Mouse (Mus musculus) left cerebral cortex, adult 2 months (tissue): Measurements from ENCODE around the gene Cypt1. TPM values are rescaled to one million over a fixed set of nuclear protein-coding genes. Genes with fewer than 3 reads are reported as not detected.

Source experiments
- DNase-seq, 2 experiments: peaks; one replicate each; pipeline ENCODE4 v3.0.0; 2021 to 2022; ENCODE audit warnings: low spot score in 2 of 2, mixed read lengths in 1 of 2; ENCODE audit errors: extremely low spot score in 1 of 2
- H3K27ac ChIP-seq: fragments of 200-600 bp; 2 replicates; pipeline ENCODE4 v1.8.1; 2022
- H3K4me3 ChIP-seq: fragments of 200-600 bp; 2 replicates; pipeline ENCODE4 v1.8.1; 2022
- CTCF ChIP-seq: fragments of 200-600 bp; IDR thresholded peaks from 2 replicates; pipeline ENCODE4 v1.8.1; 2022; ENCODE audit warnings: antibody characterized with exemption, mild to moderate bottlenecking, moderate library complexity
- intact Hi-C: fragments of 180-260 bp; cut with DNase I; formaldehyde crosslinking; loops from one replicate; pipeline ENCODE4 v1.15.1; 2025
- long read RNA-seq, 2 experiments: library from polyadenylated mRNA; stranded (forward); transcript quantifications; one replicate each; pipeline ENCODE4 v2.0.0; 2021; ENCODE audit warnings: borderline mapping rate in 2 of 2
- total RNA-seq, 2 experiments: library from RNA; stranded (reverse); gene quantifications; 2 replicates each; pipeline ENCODE4 v1.2.3; 2021

The Cypt1 gene
- not detected for total RNA-seq
- long read RNA-seq, experiment 1: 0 reads
- long read RNA-seq, experiment 2: 0 reads

GRCm38 (mm10) chrX:16522569-16522968, at the start of gene Cypt1:
Gene Cypt1, plus strand, starts transcription at chrX:16522869.
- intact Hi-C loops: no loop called here
- DNase-seq: no peak
- H3K27ac ChIP-seq: no peak within 1 kb of the TSS
- TF ChIP-seq CTCF: no peak
- H3K4me3 ChIP-seq: no peak within 1 kb of the TSS

GRCm38 (mm10) chrX:16546806-16547205, 24.1 kb downstream of the Cypt1 start:
- H3K27ac ChIP-seq: no peak overlapping the region
- DNase-seq: no peak
- no peak overlapping the region for H3K4me3 ChIP-seq
- intact Hi-C loops: no loop called here
- no peak for TF ChIP-seq CTCF

- no peak overlapping the region for H3K4me3 ChIP-seq
- H3K27ac ChIP-seq: no peak overlapping the region
- TF ChIP-seq CTCF: no peak
- no peak for DNase-seq
- intact Hi-C loops: no loop called here
Measured at GRCm38 (mm10) chrX:16557061-16557460, 34.4 kb downstream of the Cypt1 start.

- no peak overlapping the region for H3K27ac ChIP-seq
- no peak for DNase-seq
- TF ChIP-seq CTCF: no peak
- H3K4me3 ChIP-seq: no peak overlapping the region
- intact Hi-C loops: no loop called here
Measured at GRCm38 (mm10) chrX:16558501-16558900, 35.8 kb downstream of the Cypt1 start.

Other genes starting within 250 kb of the Cypt1 start
- 10 to 100 TPM; 15.7 to 17.1 TPM for gene Maoa, start 96.8 kb downstream of the Cypt1 start, total RNA-seq